Mouse (Mus musculus) left cerebral cortex, postnatal 4 days (tissue): Measurements from ENCODE around the gene Wnt4. TPM values are rescaled to one million over a fixed set of nuclear protein-coding genes. Genes with fewer than 3 reads are reported as not detected.

ENCODE experiments used
- total RNA-seq, 2 experiments: library from RNA; stranded (reverse); gene quantifications; 2 replicates each; pipeline ENCODE4 v1.2.3; 2021

Gene Wnt4
- total RNA-seq, 2 experiments from 2014 or later: 7.5 to 7.7 TPM

Other genes with a start within 250 kb of the Wnt4 start
- gene Zbtb40, start 228.7 kb upstream of the Wnt4 start, total RNA-seq: 10 to 100 TPM in 1 of 2 experiments, 1 to 10 TPM in 1; 8.8 to 12.7 TPM
- gene Cdc42, start 80.2 kb downstream of the Wnt4 start, total RNA-seq: 100 to 1,000 TPM; 568 to 579 TPM
- gene Cela3a, start 132.3 kb downstream of the Wnt4 start, total RNA-seq: not detected
- not detected for gene Cela3b, start 153.1 kb downstream of the Wnt4 start, total RNA-seq
- not detected for gene 1700013G24Rik, start 175.8 kb downstream of the Wnt4 start, total RNA-seq
- 10 to 100 TPM; 14.9 to 15.0 TPM for gene Hspg2, start 191.3 kb downstream of the Wnt4 start, total RNA-seq